Mouse (Mus musculus): Measurements from ENCODE around the gene Sept11.

Gene Sept11

DNA sequence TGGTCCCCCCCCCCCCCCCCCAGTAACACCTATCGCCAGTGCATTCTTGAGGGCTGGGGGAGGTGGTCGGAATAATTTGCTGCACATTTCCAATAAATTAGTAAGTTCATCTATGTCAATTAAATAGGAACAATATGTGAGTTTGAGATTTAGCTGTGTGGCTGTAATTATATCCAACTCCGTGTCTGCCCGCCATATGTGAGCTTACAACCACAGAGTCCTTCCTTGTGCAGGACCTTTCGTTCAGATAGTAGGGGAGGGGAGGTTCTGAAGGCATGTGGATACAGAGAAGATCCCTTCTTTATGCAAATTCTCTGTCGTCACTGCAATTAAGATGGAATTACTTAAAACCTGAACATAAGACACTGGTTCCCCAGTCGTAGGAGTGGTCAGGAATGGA lies 2.1 kb downstream of the Sept11 start:
- DNase-seq (ENCODE audit: low spot score) = no peak

GRCm38 (mm10) chr5:93097204-93097906 lies 4.1 kb downstream of the Sept11 start:
- peak; percentile 61 for DNase-seq (ENCODE audit: low spot score)

GRCm38 (mm10) chr5:93098219-93098618 lies 5.0 kb downstream of the Sept11 start:
- DNase-seq (ENCODE audit: low spot score) = no peak

DNA sequence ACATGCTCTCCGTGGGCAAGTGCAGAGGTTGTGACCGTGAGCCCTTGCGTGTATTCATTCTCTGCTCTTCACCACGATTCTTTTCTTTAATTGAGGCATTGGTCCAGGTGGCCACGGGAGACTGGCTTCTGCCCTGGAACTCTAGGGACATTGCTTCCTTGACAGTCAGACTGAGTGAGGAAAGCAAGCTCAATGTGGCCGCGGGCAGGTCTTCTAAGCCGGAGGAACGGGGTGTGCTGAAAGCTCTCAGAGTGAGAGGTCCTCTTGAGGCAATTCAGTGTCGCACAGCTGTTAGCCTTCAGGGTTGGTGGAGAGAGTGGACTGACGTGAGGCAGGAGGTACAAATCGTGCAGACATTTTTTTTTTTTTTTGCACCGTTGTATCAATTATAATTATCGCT lies 5.6 kb downstream of the Sept11 start:
- no peak for DNase-seq (ENCODE audit: low spot score)

- no peak for DNase-seq (ENCODE audit: low spot score)
Measured at GRCm38 (mm10) chr5:93100906-93101305, 7.7 kb downstream of the Sept11 start.

GRCm38 (mm10) chr5:93101371-93101791 lies 8.1 kb downstream of the Sept11 start:
- no peak for DNase-seq (ENCODE audit: low spot score)

DNA sequence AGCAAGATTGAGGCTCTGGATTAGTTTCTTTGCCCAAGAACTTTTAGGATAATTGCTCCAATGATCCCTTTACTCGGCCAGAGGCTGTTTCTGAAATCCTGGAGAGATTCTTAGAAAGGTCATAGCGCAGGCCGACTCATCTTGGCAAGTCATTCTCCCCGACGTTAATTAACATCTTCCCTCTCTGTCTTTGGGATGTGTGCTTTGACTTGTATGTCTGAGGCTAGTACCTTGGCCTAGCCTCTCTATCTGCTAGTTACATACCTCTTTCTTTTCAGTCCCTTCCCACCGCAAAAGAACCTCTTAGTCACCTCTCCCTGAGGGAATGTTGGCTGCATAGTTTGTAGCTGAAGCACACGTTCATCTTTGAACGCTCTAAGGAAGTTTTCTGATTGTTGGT lies 10.4 kb downstream of the Sept11 start:
- DNase-seq (ENCODE audit: low spot score) = no peak

GRCm38 (mm10) chr5:93104987-93105823 lies 12.0 kb downstream of the Sept11 start:
- DNase-seq (ENCODE audit: low spot score) = peak; percentile 43

GRCm38 (mm10) chr5:93106048-93106447 lies 12.8 kb downstream of the Sept11 start:
- DNase-seq (ENCODE audit: low spot score) = no peak

- no peak for DNase-seq (ENCODE audit: low spot score)
Measured at GRCm38 (mm10) chr5:93108703-93109102, 15.5 kb downstream of the Sept11 start.

DNA sequence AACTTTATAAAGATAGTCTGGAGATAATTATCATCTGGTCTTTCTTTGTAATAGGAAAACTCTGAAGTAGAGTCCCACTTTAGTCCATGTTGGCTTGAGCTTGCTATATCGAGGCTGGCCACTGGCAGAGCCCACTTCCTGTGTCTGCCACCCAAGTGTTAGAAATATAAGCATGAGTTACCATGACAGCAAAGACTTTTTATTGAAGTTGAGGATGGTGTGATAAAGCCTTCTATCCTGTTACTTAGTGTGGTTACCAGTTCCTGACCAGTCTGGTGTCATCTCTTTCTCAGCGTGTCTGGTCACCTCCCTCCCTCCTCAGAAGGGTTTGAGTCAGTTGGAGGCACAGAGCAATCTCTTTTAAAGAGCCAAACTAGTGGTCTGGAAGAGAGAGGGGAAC lies 16.3 kb downstream of the Sept11 start:
- no peak for DNase-seq (ENCODE audit: low spot score)

- no peak for DNase-seq (ENCODE audit: low spot score)
Measured at GRCm38 (mm10) chr5:93112290-93112689, 19.1 kb downstream of the Sept11 start.

DNA sequence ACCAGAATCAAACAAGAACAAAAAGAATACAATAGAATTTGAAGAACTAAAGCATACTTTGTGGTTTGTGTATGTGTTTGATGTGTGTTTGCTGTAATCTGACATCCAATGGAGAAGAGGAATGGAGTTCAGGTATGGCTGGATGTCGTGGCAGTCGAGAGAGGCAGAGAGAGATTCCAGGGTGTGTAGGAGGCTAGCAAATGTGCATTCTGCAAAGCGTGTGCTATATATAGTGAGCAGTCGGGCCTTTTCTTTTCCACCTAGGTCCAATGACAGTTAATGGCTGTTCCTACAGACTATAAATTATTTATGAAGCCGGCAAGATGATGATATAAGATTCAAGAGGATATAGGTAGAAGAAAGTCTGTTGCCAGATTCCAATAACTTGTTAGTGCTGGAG lies 20.3 kb downstream of the Sept11 start:
- no peak for DNase-seq (ENCODE audit: low spot score)

- DNase-seq (ENCODE audit: low spot score) = no peak
Measured at GRCm38 (mm10) chr5:93114515-93114914, 21.3 kb downstream of the Sept11 start.

GRCm38 (mm10) chr5:93115059-93115458 lies 21.8 kb downstream of the Sept11 start:
- DNase-seq (ENCODE audit: low spot score) = no peak

GRCm38 (mm10) chr5:93115854-93116253 lies 22.6 kb downstream of the Sept11 start:
- no peak for DNase-seq (ENCODE audit: low spot score)

GRCm38 (mm10) chr5:93117648-93118047 lies 24.4 kb downstream of the Sept11 start:
- DNase-seq (ENCODE audit: low spot score) = no peak

DNA sequence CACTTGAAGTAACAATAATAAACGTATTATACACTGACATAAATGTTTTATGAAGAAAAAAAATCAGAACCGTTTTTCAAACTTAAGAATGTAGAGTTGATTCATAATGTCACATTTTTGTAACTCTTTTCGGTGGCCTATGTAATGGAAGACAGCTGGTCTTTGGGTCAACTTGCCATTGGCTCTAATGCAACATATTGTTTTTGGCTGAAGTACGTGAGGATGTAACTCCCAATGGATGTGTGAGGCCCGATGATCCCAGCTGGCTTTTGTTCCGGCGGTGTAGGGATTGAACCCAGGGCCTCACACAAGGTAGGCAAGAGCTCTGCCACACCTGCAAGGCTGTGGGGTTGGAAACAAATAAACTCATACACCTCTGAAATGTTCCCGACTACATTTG lies 28.4 kb downstream of the Sept11 start:
- DNase-seq (ENCODE audit: low spot score) = no peak

- DNase-seq (ENCODE audit: low spot score) = peak; percentile 48
Measured at GRCm38 (mm10) chr5:93124031-93124826, 31.0 kb downstream of the Sept11 start.

- DNase-seq (ENCODE audit: low spot score) = no peak
Measured at GRCm38 (mm10) chr5:93125325-93125724, 32.1 kb downstream of the Sept11 start.

GRCm38 (mm10) chr5:93126222-93126929 lies 33.1 kb downstream of the Sept11 start:
- DNase-seq (ENCODE audit: low spot score) = no peak

Data from yolk sac, embryonic 10.5 days (tissue).